Mouse (Mus musculus) cerebellum, adult 9-11 months (tissue): ENCODE results near the gene Utp20.

Experiments used
- DNase-seq: peaks from one replicate; pipeline ENCODE4 v3.0.0; 2022

The Utp20 gene

GRCm38 (mm10) chr10:88712359-88712758 lies 114.2 kb downstream of the Utp20 start:
- DNase-seq = no peak

GRCm38 (mm10) chr10:88708671-88709523 lies 117.7 kb downstream of the Utp20 start:
- DNase-seq = no peak

GRCm38 (mm10) chr10:88700938-88701337 lies 125.7 kb downstream of the Utp20 start:
- no peak for DNase-seq
